Mouse (Mus musculus): ENCODE results near the gene Ppp6r2. TPM values are rescaled to one million over a fixed set of nuclear protein-coding genes. Genes with fewer than 3 reads are reported as not detected.
A peak's percentile ranks its signal among the peaks of the same experiment; 100 is the strongest.

Gene Ppp6r2
- total RNA-seq, 2 experiments from 2014 or later = 64.2 to 70.0 TPM

- no peak for DNase-seq (ENCODE audit: low spot score in 2 of 2)
Measured at GRCm38 (mm10) chr15:89308406-89309139, 97.2 kb downstream of the Ppp6r2 start.

GRCm38 (mm10) chr15:89309962-89310498 is 98.7 kb downstream of the Ppp6r2 start:
- DNase-seq (ENCODE audit: low spot score in 2 of 2) = no peak

GRCm38 (mm10) chr15:89313359-89313758 is 102.0 kb downstream of the Ppp6r2 start:
- DNase-seq (ENCODE audit: low spot score in 2 of 2) = no peak

DNA sequence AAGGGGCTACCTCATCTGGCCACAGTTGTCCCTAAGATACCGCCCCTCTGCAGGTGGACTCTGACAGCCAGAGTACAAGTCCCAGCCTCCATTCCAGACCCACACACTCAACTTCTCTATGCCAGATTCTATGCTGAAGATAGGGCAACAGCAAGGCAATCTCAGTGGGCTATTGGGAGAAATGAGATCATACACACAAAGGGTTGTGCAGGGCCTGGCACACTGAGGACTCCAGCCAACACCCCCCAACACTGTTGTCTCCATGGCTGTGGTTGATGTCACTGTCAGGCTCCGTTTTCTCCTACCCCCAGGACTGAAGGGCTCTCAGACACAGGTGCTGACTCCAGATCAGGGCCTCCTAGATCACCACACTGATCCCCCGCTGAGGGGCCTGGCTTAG is 102.8 kb downstream of the Ppp6r2 start:
- DNase-seq (ENCODE audit: low spot score in 2 of 2) = no peak

- DNase-seq (ENCODE audit: low spot score in 2 of 2) = peak in 1 of 2 experiments; percentile 35
Measured at GRCm38 (mm10) chr15:89314511-89315189, 103.3 kb downstream of the Ppp6r2 start.

GRCm38 (mm10) chr15:89315190-89315731 is 103.9 kb downstream of the Ppp6r2 start, which contains the start of gene Sbf1:
TSS of gene Sbf1 (minus strand) at chr15:89315311.
- DNase-seq (ENCODE audit: low spot score in 2 of 2) = peak; percentile 94 to 99

DNA sequence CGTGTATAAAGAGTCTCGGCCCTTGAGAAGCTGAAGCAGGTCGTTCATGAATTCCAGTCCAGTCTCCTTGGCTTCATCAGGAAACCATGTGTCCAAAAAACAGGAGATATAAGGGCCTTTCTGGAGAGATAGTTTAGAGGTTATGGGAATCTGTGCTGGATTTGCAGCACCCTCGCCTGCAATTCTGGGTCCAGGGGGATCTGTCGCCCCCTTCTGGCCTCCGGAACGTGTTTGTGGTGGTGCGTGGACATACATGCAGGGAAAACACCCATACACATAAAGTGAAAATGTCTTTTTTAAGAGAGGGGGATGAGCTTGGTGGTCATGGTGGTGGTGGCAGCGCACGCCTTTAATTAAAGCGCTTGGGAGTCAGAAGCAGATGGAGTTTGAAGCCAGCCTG is 104.8 kb downstream of the Ppp6r2 start:
- no peak for DNase-seq (ENCODE audit: low spot score in 2 of 2)

- no peak for DNase-seq (ENCODE audit: low spot score in 2 of 2)
Measured at GRCm38 (mm10) chr15:89321264-89321663, 109.9 kb downstream of the Ppp6r2 start.

DNA sequence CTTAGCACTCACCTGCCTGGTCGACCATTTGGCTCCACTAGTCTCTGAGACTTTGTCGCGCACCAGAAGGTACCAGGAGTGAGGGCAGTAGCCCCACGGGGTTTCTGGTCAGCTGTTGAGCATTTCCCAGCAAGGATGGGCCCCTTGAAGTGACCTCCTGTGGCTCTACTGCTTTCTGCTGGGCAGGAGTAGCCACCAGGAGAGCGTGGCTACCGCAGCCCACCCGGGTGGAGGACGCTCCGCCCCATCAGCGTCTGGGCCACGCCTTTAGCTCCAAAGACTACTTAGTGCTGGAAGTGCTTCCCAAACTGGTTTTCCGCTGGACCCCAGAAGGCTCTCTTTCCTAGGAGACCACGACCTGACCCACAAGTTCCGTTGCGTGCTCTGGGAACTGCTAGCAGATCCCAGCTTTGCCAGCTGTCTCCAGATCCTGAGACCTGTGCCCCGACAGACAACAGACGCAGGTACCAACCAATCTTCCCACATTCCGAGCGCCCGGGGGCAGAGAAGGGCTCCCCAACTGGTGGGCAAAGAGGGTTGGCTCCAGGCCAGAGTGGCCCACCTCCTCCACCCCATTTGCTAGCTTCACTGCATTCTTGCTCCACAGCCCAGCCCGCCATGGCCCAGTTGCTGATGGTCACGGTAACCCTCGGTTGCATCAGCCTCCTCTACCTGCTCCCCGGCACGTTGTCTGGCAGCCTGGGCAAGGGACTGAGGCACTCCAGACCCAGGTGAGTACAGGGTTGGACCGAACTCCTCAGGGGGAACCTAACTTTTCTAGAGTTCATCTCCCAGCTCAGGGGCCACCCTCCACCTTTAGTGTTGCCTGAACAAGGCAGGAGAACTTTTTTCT is 111.5 kb downstream of the Ppp6r2 start, which contains the start of gene Adm2:
Adm2 (plus strand) TSS at position 51 of the 853 bp plus-strand sequence.
- DNase-seq (ENCODE audit: low spot score in 2 of 2) = no peak

- no peak for DNase-seq (ENCODE audit: low spot score in 2 of 2)
Measured at GRCm38 (mm10) chr15:89323656-89324055, 112.3 kb downstream of the Ppp6r2 start.

DNA sequence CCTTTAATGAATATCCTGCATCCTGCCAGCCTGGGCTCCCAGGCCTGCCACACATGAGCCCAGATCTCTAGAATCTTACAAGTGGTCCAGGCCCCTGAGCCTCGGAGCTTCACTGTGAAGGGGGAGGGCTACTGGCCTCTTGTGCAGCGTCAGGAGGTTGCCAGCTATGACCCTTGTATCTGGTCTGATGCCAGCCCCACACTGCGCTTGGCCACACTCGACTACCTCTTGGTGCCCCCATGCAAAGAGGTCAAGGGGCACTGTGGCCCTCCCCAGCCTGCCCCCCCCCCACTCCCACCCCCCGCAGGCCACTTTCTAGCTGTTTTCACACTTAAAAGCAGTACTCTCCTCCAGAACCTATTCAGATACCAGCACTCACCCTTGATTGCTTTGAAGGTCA is 115.1 kb downstream of the Ppp6r2 start:
- no peak for DNase-seq (ENCODE audit: low spot score in 2 of 2)

GRCm38 (mm10) chr15:89334271-89334670 is 122.9 kb downstream of the Ppp6r2 start, which contains the start of gene Miox:
TSS of gene Miox (plus strand) at chr15:89334398.
- no peak for DNase-seq (ENCODE audit: low spot score in 2 of 2)

DNA sequence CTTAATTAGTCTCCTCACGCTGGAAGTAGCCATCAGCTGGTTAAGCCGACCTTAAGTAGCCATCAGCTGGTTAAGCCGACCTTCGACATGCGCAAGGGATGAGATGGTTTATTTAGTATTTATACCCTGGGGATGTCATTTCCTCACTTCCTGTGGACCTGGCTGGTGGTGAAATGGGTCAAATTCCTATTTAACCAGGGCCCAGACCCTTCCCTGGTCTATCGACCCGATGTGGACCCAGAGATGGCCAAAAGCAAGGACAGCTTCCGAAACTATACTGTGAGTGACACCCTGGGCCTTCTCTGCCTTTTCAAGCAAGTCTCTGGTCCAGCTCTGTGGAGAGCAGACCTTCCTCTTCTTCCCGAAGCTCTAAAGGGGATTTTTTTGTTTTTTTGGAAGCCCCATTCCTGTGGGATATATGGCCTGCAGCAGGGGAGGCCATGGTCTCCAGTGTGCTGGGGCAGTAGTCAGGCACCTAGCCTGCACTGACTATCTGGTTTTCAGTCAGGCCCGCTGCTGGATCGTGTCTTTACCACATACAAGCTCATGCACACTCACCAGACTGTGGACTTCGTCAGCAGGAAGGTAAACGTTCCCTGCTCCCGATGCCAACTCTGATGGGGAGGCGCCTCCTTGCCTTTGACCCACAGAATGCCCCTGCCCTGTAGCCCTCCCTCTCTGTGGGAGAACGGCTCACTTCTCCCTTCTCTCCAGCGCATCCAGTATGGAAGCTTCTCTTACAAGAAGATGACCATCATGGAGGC is 123.6 kb downstream of the Ppp6r2 start:
- no peak for DNase-seq (ENCODE audit: low spot score in 2 of 2)

DNA sequence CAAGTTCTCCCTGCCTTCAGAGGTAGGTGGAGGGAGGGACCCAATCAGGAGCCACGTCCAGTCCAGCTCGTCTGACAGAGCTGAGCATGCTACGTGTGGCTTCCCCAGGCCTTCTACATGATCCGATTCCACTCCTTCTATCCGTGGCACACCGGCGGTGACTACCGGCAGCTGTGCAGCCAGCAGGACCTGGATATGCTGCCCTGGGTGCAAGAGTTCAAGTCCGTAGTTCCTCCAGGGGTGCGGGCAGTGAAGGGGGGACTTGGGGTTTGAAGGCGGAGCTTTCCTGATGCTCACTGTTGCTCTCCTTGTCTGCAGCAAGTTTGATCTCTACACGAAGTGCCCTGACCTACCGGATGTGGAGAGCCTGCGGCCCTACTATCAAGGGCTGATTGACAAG is 125.1 kb downstream of the Ppp6r2 start:
- no peak for DNase-seq (ENCODE audit: low spot score in 2 of 2)

Small RNA genes lying within 50 kb of the gene (microRNA-seq; reads per million reads assigned to microRNA genes)
- gene Mir6958 (1.7 reads per million), gene Mir6959 (not detected), gene Mir7118 (not detected)

Other genes starting within 250 kb of the Ppp6r2 start
- gene Mlc1, start 232.5 kb upstream of the Ppp6r2 start, total RNA-seq (2021) = under 1 TPM in 1 of 2 experiments, not detected in 1; 0.12 TPM
- under 1 TPM in 1 of 2 experiments, not detected in 1; 0.44 TPM for gene Mov10l1, start 228.6 kb upstream of the Ppp6r2 start, total RNA-seq (2021)
- gene Panx2, start 151.8 kb upstream of the Ppp6r2 start, total RNA-seq (2021) = under 1 TPM; 0.13 to 0.15 TPM
- gene Trabd, start 136.4 kb upstream of the Ppp6r2 start, total RNA-seq (2021) = 10 to 100 TPM; 33.8 to 34.8 TPM
- gene Selenoo, start 122.5 kb upstream of the Ppp6r2 start, total RNA-seq (2021) = 10 to 100 TPM; 10.5 to 12.4 TPM
- gene Tubgcp6, start 88.4 kb upstream of the Ppp6r2 start, total RNA-seq (2021) = 10 to 100 TPM; 13.5 to 16.6 TPM
- gene Hdac10, start 82.9 kb upstream of the Ppp6r2 start, total RNA-seq (2021) = 10 to 100 TPM; 11.2 to 11.8 TPM
- 10 to 100 TPM; 54.4 to 57.3 TPM for gene Mapk12, start 70.8 kb upstream of the Ppp6r2 start, total RNA-seq (2021)
- 1 to 10 TPM; 3.4 to 4.1 TPM for gene Mapk11, start 61.9 kb upstream of the Ppp6r2 start, total RNA-seq (2021)
- gene Plxnb2, start 30.8 kb upstream of the Ppp6r2 start, total RNA-seq (2021) = 10 to 100 TPM; 81.0 to 84.7 TPM
- 1 to 10 TPM; 7.9 to 9.0 TPM for gene Dennd6b, start 15.1 kb upstream of the Ppp6r2 start, total RNA-seq (2021)
- gene Sbf1, start 103.8 kb downstream of the Ppp6r2 start, total RNA-seq (2021) = 10 to 100 TPM; 69.4 to 73.9 TPM
- not detected for gene Adm2, start 111.2 kb downstream of the Ppp6r2 start, total RNA-seq (2021)
- gene Miox, start 122.8 kb downstream of the Ppp6r2 start, total RNA-seq (2021) = not detected
- gene Lmf2, start 144.1 kb downstream of the Ppp6r2 start, total RNA-seq (2021) = 10 to 100 TPM; 45.7 to 47.7 TPM
- 10 to 100 TPM; 83.5 to 87.3 TPM for gene Ncaph2, start 144.2 kb downstream of the Ppp6r2 start, total RNA-seq (2021)
- gene Sco2, start 162.3 kb downstream of the Ppp6r2 start, total RNA-seq (2021) = 10 to 100 TPM; 11.1 to 12.0 TPM
- under 1 TPM; 0.26 to 0.32 TPM for gene Tymp, start 165.5 kb downstream of the Ppp6r2 start, total RNA-seq (2021)
- gene Odf3b, start 167.7 kb downstream of the Ppp6r2 start, total RNA-seq (2021) = under 1 TPM; 0.44 to 0.71 TPM
- gene Klhdc7b, start 173.4 kb downstream of the Ppp6r2 start, total RNA-seq (2021) = not detected
- not detected for gene Syce3, start 198.9 kb downstream of the Ppp6r2 start, total RNA-seq (2021)
- 100 to 1,000 TPM; 189 to 210 TPM for gene Cpt1b, start 214.3 kb downstream of the Ppp6r2 start, total RNA-seq (2021)
- 1 to 10 TPM in 1 of 2 experiments, under 1 TPM in 1; 0.83 to 1.2 TPM for gene C730034F03Rik, start 218.0 kb downstream of the Ppp6r2 start, total RNA-seq (2021)
- gene Gm44502, start 218.1 kb downstream of the Ppp6r2 start, total RNA-seq (2021) = 1 to 10 TPM; 1.7 TPM
- gene Chkb, start 218.4 kb downstream of the Ppp6r2 start, total RNA-seq (2021) = 10 to 100 TPM; 35.8 to 51.0 TPM
- under 1 TPM; 0.31 to 0.32 TPM for gene Mapk8ip2, start 242.4 kb downstream of the Ppp6r2 start, total RNA-seq (2021)

All from gastrocnemius, postnatal 4 days (tissue).